Mouse (Mus musculus): ENCODE results near the gene Mrps36.
A peak's percentile ranks its signal among the peaks of the same experiment; 100 is the strongest.
"Not testable (repeated sequence)": the region's sequence is repeated elsewhere in the genome, so short reads cannot be mapped to it uniquely, and the experiment has no call there.

The Mrps36 gene

DNA sequence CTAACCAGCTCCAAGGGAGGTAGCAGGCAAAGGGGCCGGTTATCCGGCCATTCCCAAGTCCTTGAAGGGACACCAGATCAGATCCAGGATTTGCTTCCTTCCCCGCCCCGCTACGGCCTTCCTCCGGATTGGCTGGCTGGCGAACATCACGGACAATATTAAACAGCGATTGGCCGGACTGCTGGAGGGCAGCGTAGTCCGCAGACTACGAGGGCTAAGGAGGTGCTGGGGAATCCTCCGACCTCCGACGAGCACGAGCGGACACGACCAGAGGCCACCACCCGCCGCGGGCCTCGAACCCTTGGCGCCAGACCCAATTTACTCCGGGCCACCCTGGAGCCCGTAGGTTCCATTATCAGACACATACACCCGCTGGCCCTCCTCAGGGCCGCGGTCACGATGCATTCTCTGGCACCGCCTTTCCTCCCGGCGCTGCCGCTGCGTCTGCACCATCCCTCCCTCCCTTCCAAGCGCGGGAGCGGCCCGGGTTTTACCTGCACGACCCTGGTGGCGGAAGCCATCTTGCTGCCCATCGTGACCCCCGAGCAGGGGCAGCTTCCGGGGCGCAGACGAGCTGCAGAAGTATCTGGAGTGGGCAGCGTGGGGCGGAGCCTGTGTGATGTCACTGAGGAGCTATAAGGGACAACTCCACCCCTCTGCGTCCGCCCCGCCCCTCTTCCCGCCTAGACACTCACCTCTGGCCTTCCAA is at the start of gene Mrps36:
Mrps36 (minus strand) TSS at position 624 of the 709 bp plus-strand sequence.
- peak; percentile 91 for DNase-seq (ENCODE audit: low spot score in 2 of 2)

DNA sequence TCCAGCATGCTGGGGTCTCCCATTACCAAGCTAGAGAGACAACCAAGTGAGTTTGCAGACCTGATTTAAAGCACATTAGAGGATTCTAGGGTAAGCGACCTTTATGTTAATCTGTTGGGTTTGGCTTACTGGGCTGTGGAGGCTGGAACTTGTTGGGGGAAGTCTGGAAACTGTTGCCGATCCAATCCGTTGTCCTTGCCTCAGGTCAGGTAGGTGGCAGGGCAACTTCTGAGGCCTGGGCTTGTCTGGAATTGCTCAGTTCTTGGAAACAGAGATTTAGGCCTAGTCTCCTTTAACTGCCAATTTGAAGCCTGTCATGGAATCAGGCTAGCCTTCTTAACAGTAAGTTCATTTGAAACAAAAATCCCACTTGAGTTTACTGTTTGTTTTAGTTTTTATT is 44.6 kb upstream of the Mrps36 start:
- no peak for DNase-seq (ENCODE audit: low spot score in 2 of 2)

DNA sequence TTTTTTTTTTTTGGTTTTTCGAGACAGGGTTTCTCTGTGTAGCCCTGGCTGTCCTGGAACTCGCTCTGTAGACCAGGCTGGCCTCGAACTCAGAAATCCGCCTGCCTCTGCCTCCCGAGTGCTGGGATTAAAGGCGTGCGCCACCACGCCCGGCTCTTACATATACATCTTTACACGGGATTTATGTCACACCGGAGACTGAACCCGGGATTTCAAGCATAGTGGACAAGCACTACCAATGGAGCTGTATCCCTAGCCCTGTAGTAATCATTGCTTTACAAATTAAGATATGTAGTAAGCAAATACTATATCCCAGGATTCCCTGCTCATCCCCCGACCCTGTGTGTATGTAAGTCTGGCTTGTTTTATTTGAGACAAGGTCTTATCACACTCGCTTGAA is 43.6 kb upstream of the Mrps36 start:
- DNase-seq (ENCODE audit: low spot score in 2 of 2), result not testable (repeated sequence)

DNA sequence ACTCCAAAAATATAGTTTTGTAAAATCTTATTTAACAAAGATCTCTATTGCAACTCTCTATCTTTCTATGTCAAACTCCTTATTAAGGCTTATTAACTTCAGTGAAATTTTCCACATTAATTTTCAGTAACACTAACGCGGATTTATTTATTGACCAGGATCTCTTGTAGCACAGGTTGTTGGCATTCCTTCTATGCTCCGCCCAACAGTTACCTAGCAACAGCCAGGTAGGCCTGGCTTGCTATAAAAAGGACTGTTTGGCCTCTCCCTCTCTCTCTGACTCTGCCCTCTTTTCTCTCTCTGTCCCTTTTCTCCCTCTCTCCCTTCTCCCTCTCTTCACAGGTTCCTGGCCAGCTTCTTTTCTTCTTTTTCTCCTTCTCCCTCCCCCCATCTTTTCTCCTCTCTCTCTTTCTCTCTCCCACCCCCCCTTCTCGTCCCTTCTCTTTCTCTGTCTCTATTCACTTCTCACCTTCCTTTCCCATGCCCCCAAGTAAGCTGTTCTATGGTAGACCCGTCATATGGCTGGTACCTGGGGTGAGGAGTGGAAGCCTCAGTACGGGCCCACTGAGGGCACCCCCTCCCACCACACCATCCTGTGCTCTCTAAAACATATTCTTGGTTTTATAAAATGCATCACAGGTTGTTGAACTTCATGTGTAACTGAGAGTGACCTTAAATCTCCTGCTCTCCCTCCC is 43.0 kb upstream of the Mrps36 start:
- no peak for DNase-seq (ENCODE audit: low spot score in 2 of 2)

DNA sequence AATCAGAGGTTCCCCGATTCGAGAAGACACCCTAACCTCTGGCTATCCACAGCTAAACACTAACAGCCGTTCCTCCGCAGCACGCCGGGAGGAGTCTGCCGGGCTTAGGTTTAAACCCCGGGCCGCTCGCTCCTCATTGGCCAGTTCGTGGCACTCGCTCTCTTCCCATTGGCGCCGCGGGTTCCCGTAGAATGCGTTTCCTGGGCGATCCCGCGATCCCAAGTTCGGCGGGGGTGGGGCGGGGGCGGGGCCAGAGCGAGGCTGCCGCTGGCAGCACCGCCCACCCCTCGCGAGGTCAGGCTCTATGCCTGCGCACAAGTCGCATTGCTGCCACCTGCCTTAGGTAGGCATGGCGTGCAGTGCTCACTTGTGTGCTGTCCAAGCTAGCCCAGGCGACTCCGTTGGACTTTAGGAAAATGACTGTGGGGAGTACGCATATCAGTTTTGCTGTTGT is 42.0 kb upstream of the Mrps36 start, which contains the start of gene Ccnb1:
Ccnb1 (minus strand) TSS at position 157 of the 454 bp plus-strand sequence.
- peak; percentile 86 to 87 for DNase-seq (ENCODE audit: low spot score in 2 of 2)

DNA sequence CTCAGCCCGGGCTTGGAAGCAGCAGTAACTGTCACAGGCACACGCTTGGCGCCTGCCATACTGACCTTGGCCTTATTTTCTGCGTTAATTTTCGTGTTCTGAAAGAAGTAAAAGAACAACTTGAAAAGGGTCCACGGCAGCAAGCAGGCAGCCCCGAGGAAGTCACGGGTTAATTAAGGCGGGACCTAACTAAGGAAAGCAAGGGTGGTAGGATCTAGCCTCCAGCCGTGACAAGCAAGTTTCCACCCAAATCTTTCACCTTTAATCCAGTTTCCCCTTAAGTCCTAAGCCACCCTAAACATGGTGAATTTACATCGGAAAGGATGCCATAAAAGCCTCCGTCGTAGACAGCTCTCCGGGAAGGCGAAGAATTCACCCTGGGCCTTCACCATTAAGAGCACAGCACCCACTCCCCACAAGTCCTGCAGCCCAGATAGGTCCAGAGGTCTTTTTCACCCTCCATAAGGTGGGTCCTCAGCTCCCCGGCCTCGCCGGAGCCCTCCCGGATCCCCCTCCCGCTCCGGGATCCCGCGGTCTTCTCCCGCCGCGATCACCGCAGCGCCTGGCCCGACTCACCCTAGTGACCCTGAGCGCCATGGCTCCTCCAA is 41.5 kb upstream of the Mrps36 start:
- DNase-seq (ENCODE audit: low spot score in 2 of 2), result no peak

DNA sequence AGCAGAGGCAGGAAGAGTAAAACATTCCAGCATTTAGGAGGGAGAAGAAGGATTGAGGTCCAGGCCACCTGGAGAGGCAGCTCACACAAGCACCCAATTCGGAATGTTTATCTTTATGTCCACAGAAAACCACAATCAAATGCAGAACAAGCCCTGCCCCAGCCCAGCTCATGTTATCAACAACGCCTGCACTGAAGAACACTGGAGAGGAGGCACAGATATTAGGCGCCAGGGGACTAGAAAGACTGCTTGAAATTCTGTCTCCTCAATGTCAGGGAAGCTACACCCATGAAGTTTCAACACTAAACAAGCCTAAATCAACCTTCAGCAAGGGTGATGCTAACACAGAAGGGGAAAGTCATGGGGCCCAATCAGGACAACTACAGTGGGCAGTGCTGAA is 33.0 kb upstream of the Mrps36 start:
- no peak for DNase-seq (ENCODE audit: low spot score in 2 of 2)

DNA sequence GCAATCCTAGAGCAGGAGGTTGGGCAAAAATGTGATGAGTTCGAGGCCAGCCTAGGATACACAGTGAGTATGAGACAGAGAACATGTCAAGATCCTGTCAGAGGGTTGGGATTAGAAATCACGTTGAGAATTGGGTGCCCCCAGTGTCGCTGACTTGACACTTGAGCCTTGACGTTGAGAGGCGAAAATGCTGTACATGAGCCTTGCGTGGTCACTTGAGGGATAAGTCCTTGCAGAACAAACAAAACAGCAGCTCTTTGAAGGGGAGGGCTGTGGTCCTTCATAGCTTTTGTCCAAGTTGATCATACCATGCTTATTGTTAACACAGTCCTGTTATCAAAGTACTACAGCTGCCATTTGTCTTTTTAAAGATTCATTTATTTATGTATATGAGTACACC is 32.3 kb upstream of the Mrps36 start:
- no peak for DNase-seq (ENCODE audit: low spot score in 2 of 2)

DNA sequence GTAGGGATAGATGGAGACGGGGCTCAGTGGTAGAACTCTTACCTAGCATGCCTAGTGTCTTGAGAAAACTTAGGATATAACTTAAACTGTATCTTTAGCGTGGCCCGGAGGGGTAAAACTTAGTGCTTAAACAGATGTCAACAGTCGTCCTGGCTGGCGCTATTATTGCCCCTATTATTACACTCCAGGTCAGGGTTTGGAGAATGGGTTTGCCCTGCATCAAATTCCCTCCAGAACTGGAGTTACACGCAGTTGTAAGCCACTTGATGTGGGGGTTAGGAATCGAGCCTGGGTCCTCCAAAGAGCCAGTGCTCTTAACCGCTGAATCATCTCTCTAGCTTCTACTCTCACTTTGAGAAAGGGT is 31.6 kb upstream of the Mrps36 start:
- no peak for DNase-seq (ENCODE audit: low spot score in 2 of 2)

DNA sequence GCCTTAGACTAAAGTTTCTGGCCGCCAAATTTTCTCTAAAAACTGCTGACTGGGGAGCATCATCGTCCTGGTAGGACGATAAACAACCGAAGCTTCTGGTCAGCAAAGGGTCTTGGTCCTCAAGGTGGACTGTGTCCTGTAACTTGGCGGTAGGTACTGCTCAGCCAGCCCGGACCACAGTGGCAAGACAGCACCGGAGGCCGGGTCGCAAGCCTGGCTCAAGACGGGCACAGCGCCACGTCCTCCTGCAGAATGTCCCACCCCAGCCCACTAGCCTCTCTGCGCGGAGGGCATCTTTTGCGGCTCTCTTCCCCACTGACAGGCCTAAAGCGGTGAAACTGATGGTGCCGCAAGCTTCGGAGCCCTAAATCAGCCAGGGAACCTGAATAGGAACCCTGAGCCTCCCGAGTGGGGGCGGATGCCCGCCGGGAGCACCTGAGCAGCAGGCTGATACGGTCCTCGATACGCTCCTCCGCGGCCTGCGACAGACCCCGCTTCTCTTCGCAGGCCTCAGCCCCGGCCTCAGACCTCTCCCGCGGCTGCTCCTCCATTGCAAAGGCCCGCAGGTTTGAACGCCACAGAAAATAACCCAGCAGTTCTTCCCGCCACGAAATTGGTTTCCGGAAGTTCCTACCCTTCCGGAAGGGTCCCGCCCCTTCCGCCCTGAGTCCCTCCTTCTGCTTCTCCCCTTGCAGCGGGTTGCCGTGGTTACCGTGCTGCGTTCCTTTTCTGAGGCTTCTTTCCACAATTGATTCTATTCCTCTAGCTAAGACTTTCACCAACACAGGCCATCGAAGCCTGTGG is 31.0 kb upstream of the Mrps36 start, which contains the start of gene Cenph:
Cenph (minus strand) TSS at position 648 of the 804 bp plus-strand sequence.
- peak; percentile 68 to 74 for DNase-seq (ENCODE audit: low spot score in 2 of 2)

DNA sequence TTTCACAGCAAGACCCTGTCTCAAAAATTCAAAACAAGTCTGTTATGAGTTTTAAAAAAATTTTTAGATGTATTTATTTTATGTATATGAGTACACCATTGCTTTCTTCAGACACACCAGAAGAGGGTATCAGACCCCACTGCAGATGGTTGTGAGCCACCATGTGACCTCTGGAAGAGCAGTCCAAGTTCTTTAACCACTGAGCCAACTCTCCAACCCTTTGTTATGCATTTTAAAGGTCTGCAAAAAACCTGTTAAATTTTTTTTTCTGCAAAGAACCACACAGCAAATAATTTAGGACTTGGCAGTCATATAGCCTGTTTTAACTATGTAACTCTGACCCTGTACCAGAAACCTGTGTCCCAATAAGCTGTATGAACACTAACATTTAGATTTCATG is 30.2 kb upstream of the Mrps36 start:
- no peak for DNase-seq (ENCODE audit: low spot score in 2 of 2)

DNA sequence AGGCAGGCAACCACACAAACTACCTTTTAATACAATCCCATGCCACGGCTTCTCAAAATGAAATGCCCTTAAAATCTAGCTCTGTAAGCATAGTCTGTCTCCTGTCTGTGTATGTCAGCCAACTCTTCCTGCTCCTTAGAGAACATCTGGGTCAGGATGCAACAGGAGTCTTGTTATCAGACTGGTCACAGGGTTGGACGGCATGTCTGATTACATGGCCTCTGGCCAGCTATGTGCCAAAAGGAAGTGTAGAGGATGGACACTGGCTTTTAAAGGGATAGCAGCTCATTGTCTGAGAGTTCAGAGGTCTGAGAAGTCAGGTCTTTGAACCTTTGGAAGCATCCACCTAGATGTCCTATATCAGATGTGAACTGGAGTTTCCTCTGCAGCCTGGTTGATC is 10.9 kb upstream of the Mrps36 start:
- no peak for DNase-seq (ENCODE audit: low spot score in 2 of 2)

DNA sequence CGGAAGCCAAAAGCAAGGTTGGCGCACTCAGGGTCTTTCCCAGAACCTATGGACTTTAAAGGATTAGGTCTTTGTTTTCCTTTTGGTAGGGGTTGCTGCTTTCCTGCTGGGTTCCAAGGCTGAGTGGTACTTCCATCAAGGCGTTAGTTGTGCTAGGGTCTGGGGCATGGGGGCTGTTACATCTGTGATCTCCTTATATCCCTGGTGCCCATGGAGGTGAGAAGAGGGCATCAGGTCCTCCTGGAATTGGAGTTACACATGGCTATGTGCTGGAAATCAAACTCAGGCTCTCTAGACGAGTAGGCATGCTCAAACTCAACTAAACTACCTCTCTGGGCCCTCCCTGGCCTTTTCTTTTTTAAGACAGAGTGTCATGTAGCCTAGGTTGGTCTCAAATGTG is 9.7 kb upstream of the Mrps36 start:
- DNase-seq (ENCODE audit: low spot score in 2 of 2), result no peak

DNA sequence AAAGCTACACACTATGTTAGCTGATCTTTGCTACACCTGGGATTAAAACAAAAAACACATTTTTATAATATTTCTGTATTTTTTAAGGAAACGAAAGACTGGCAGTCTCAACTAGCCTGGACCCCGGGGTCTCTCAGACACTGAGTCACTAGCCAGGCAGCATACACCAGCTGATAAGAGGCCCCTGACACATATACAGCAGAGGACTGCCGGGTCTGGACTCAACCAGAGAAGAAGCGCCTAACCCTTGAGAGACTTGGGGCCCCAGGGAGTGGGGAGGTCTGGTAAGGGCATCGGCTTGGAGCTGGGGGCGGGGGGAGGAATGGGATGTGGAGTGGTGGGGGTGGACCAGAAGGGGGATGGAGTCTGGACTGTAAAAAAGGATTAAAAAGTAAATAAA is 8.6 kb upstream of the Mrps36 start:
- DNase-seq (ENCODE audit: low spot score in 2 of 2), result no peak

DNA sequence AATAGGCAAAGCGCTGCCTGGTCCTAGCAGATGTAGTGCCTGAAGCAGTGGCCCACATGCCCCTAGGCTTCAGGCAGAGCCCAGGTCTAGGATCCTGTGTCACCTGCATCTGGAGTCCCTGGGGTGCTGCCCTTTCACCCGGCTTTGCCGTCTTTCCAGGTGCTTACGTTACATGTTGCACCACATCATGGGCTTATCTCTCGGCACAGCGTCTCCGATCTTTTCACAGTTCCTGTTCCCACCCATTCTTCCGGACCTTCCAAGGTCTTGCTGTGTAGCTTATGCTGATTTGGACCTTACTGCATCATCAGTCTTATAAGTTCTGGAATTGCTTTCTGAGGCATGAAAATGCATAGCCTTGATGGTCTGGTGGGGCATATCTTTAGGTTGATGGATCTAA is 8.1 kb upstream of the Mrps36 start:
- no peak for DNase-seq (ENCODE audit: low spot score in 2 of 2)

DNA sequence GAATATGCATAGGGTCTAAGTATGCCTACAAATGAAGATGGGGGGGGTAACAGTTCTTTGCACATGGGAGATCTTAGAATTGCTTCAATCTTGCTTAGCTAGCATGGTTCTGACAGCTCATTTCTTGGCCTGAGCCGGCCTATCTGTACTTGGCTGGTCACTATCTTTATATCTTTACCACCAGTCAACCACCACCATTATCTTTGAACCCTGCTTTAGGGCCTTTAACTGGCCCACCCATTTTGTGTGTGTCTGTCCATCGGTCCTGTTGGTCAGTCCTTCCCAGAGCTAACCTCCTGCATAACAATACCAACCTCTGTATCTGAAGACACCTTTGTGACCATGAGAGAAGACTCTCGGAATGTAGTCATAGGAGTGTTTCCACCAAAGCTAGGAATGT is 6.9 kb upstream of the Mrps36 start:
- DNase-seq (ENCODE audit: low spot score in 2 of 2), result no peak

DNA sequence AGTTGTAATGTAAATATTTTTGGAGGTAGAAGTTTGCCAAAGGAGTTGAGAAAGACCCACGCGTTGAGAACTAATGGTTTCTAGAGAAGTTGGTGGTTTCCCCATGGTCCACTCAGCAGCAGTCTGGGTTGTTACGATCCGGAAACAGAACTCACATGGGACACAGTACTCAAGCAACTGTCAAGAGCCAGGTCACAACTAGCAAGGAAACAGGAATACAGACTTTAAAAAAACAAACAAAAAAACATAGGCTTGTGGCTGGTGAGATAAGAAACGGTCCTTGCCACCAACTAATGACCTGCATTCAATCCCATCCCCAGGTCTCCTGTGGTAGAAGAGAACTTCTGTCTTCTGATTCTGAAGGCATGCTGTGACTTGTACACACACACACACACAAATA is 6.3 kb upstream of the Mrps36 start:
- DNase-seq (ENCODE audit: low spot score in 2 of 2), result no peak

DNA sequence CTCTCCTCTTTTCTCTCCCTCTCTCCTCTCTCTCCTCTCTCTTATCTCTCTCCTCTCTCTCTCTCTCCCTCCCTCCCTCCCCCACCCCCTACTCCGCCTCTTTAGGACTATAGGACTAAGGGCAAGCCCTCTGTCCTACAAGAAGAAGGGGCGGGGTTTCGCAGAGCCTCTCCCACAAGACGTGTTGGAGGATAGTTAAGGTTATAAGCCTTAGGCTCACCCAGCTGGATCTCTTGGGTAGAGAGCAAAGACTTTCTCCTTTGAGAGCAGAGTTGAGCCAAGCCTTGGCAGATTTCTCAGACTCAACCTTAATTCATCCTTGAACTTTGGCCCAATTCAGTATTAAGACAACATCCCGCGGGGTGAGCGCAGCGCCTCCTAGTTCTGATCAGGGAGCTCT is 4.2 kb upstream of the Mrps36 start:
- DNase-seq (ENCODE audit: low spot score in 2 of 2), result no peak

DNA sequence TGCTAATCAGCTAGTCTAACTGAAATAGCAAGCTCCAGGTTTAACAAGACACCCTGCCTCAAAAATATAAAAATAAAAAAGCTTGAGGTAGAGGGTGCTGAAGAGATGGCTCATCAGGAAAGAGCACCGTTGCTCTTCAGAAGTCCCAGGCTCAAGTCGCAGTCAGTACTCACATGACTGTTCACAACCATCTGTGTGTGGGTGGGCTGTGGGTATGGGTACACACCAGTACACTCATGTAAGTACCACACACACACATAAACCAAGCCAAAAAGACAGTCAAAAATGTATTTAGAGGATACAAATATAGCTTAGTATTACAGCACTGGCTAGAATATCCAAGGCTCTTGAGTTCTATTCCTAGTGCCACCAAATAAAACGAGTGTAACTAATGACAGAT is 1.6 kb upstream of the Mrps36 start:
- DNase-seq (ENCODE audit: low spot score in 2 of 2), result no peak

DNA sequence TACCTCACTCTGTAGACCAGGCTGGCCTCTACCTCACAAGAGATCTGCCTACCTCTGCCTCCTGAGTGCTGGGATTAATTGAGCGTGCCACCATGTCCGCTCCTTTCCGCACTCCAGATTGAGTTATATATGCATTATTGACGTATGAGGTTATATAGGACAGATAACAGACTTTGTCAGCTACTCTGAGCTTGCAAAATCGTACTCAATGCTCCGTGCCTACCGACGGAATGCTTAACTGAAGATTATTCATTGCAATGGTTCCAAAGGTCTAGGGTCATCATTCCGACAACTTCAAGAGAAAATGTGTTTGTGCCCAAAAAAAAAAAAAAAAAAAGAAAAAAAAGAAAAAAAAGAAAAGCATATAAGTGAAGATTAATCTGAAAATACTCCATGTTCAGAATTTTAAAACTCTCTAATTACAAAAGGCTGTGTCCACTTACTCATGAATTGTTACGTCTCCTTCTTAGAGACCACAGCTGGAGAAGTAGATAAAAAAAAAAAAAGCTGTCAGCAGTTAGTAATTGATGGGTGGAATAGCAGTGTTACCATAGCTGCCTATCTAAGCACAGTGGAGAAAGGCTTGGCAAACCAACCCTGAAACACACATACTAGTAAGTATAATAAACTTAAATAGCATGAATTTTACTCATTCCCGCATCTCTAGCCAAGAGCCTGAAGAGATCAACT is 968 bp downstream of the Mrps36 start:
- DNase-seq (ENCODE audit: low spot score in 2 of 2), result no peak

DNA sequence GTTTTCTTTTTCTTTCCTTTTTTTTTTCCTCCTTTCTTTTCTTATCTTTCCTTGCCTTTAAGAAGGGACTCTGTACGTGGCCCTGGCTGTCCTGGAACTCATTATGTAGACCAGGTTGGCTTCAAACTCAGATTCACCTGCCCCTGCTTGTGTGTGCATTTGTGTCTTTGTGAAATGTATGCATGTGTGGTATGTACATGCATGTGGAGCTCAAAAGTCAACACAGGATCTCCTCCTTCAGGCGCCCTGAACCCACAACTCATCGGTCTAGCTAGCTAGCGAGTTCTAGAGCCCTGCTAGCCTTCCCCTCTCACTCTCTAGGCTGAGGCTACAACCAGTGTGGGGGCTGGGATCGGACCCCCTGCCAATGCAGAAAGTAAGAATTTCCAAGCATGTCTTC is 1.6 kb downstream of the Mrps36 start:
- no peak for DNase-seq (ENCODE audit: low spot score in 2 of 2)

DNA sequence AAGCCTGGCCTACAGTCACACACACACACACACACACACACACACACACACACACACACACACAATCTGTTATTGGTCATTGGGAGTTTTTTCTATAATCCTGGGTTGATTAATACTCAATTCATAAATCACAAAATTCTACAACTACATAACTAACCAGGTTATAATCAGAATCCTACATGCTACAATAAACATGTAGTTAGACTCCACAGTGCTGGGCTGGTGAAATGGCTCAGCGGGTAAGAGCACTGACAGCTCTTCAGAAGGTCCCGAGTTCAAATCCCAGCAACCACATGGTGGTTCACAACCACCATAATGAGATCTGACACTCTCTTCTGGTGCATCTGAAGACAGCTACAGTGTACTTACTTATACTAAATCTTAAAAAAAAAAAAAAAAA is 11.7 kb downstream of the Mrps36 start:
- no peak for DNase-seq (ENCODE audit: low spot score in 2 of 2)

Data from spleen, postnatal 14 days (tissue).